Mouse (Mus musculus): Measurements from ENCODE around the gene Shroom4. TPM values are rescaled to one million over a fixed set of nuclear protein-coding genes. Genes with fewer than 3 reads are reported as not detected.

Shroom4 gene
- polyA plus RNA-seq (2017; shearing (Covaris generic)) = 1 to 10 TPM in 1 of 2 experiments, under 1 TPM in 1; 0.29 to 1.3 TPM

GRCm38 (mm10) chrX:6399626-6400397 is at the start of gene Shroom4:
Gene Shroom4 (plus strand): TSS chrX:6399854.

Other genes with a start within 250 kb of the Shroom4 start
- gene Nudt10, start 226.8 kb upstream of the Shroom4 start, polyA plus RNA-seq (2017; shearing (Covaris generic)) = not detected
- under 1 TPM in 1 of 2 experiments, not detected in 1; 0.05 TPM for gene Bmp15, start 79.1 kb upstream of the Shroom4 start, polyA plus RNA-seq (2017; shearing (Covaris generic))